Mouse (Mus musculus): ENCODE measurements around the gene Zfp523. TPM values are rescaled to one million over a fixed set of nuclear protein-coding genes. Genes with fewer than 3 reads are reported as not detected.

Zfp523 gene
- 33.6 and 40.2 TPM in 2 replicates for polyA plus RNA-seq (2016; fragmentation: Nextera tagmentation; extraction: Ambion mirVana)

DNA sequence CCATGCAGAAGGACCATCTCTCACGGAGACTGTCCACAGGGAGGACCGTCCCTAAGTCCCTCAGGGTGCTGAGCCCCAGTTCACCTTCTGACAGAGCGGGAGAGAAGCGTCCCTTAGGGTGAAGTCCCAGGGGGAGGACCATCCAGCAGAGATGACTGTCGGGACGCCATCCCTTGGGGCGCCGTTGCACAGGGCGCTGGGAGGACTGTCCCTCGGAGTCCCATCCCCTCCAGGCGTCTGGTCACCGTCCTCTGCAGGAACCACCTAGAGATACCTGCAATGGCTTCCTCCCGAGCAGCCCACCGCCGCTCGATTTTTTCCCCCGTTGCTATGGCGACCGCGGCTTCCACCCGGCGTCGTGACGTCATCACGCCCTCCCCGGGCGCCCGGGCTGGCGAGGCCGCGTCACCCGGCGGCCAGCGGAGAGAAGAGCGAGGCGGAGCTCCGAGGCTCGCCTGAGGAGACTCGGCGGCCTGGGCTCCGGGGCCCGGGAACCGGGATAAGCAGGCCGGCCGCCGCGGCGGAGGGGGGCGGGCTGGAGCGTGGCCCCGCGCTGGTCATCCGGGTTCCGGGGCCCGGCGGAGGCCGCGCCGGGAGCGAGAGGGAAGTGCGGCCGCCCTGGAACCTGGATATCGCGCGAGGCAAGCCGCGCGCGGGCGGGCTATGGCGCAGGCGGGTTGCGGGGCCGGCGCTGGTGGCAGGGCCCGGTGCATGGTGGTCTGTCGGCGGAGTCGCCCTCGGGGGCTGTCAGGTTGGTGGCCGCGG is at the start of gene Zfp523:
Gene Zfp523 (plus strand): TSS at position 355 of the 765 bp plus-strand sequence.
- no peaks in the 10 kb centered on the region for H3K27me3 ChIP-seq (ENCODE audit: low read depth, poor library complexity, severe bottlenecking)
- H3K27ac ChIP-seq: peak within 1 kb of the TSS; percentile 94
- H3K4me1 ChIP-seq: peaks cover 76% of the 10 kb centered on the region
- peak within 1 kb of the TSS; percentile 72 for H3K4me3 ChIP-seq
- no peaks in the 10 kb centered on the region for H3K9me3 ChIP-seq (replicated peaks)
- under 1% methylated on average over 74 of the region's 82 CpGs for whole genome bisulfite sequencing
- H3K36me3 ChIP-seq: peaks cover 33% of the 10 kb centered on the region
- DNase-seq (ENCODE audit: low spot score): peak; percentile 98

- DNase-seq (ENCODE audit: low spot score): no peak
- no peak overlapping the region for H3K4me3 ChIP-seq
- 92% methylated on average over 5 of the region's 5 CpGs for WGBS
- no peaks in the 10 kb centered on the region for H3K9me3 ChIP-seq (replicated peaks)
- H3K27me3 ChIP-seq (ENCODE audit: low read depth, poor library complexity, severe bottlenecking): 0 out of 2 replicates have a peak, but pooled peaks cover 3% of the 10 kb centered on the region
- no peak overlapping the region for H3K27ac ChIP-seq
- peaks cover 19% of the 10 kb centered on the region for H3K4me1 ChIP-seq
- H3K36me3 ChIP-seq: no peaks in the 10 kb centered on the region
These were observed 47.1 kb upstream of the Zfp523 start for GRCm38 (mm10) chr17:28129796-28130195.

GRCm38 (mm10) chr17:28130391-28131125 is 46.4 kb upstream of the Zfp523 start:
- WGBS: 72% methylated on average over 5 of the region's 5 CpGs

GRCm38 (mm10) chr17:28131156-28131555 is 45.8 kb upstream of the Zfp523 start:
- Histone ChIP-seq H3K36me3 (no peaks in the 10 kb centered on the region), H3K4me3 (no peak overlapping the region), H3K4me1 (peaks cover 28% of the 10 kb centered on the region), H3K9me3 (replicated peaks) (no peaks in the 10 kb centered on the region), H3K27ac (peak overlapping the region; percentile 42; the same call in 1 of the 2 replicates), H3K27me3 (ENCODE audit: low read depth, poor library complexity, severe bottlenecking) (0 out of 2 replicates have a peak, but pooled peaks cover 3% of the 10 kb centered on the region)
- no peak for DNase-seq (ENCODE audit: low spot score)

More at GRCm38 (mm10) chr17:28130391-28131125, 46.4 kb upstream of the Zfp523 start:
- Histone ChIP-seq H3K27me3 (ENCODE audit: low read depth, poor library complexity, severe bottlenecking) (0 out of 2 replicates have a peak, but pooled peaks cover 3% of the 10 kb centered on the region), H3K4me3 (no peak overlapping the region), H3K4me1 (peaks cover 24% of the 10 kb centered on the region), H3K36me3 (no peaks in the 10 kb centered on the region), H3K9me3 (replicated peaks) (no peaks in the 10 kb centered on the region), H3K27ac (no peak overlapping the region)
- DNase-seq (ENCODE audit: low spot score): no peak

DNA sequence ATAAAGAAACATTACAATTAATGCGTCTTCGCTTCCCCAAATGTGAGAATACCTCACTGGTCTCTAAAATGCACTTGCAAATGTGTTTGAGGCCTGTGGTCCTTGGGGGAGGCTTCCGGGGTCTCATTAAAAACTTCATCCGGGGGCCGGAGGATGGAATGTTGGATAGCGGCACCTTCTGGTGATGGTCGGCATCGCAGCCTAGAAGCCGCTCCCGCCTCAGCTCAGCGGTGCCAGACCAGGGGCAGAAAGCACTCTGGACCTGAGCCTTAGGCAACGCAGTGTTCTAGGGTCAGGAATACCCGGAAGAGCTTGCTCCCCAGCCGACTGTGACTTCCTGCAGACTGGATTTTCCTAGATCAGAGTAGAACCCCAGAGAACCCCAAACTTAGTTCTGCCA is 43.7 kb upstream of the Zfp523 start:
- Histone ChIP-seq H3K36me3 (no peaks in the 10 kb centered on the region), H3K4me1 (peaks cover 35% of the 10 kb centered on the region), H3K27me3 (ENCODE audit: low read depth, poor library complexity, severe bottlenecking) (0 out of 2 replicates have a peak, but pooled peaks cover 3% of the 10 kb centered on the region), H3K27ac (peak overlapping the region; percentile 21; the same call in 1 of the 2 replicates), H3K9me3 (replicated peaks) (no peaks in the 10 kb centered on the region), H3K4me3 (no peak overlapping the region)
- 8% methylated on average over 14 of the region's 14 CpGs for WGBS
- peak; percentile 86 for DNase-seq (ENCODE audit: low spot score)

GRCm38 (mm10) chr17:28135496-28135895 is 41.4 kb upstream of the Zfp523 start:
- H3K4me3 ChIP-seq: no peak overlapping the region
- H3K27me3 ChIP-seq (ENCODE audit: low read depth, poor library complexity, severe bottlenecking): peaks cover 11% of the 10 kb centered on the region; the same call in 1 of the 2 replicates
- H3K27ac ChIP-seq: no peak overlapping the region
- 0 out of 2 replicates have a peak, but pooled peaks cover 2% of the 10 kb centered on the region for H3K36me3 ChIP-seq
- H3K4me1 ChIP-seq: peaks cover 51% of the 10 kb centered on the region
- 48% methylated on average over 3 of the region's 3 CpGs for WGBS
- H3K9me3 ChIP-seq (replicated peaks): 0 out of 2 replicates have a peak, but pooled peaks cover 3% of the 10 kb centered on the region
- no peak for DNase-seq (ENCODE audit: low spot score)

- 43% methylated on average over 5 of the region's 5 CpGs for WGBS
- Histone ChIP-seq H3K4me1 (peaks cover 56% of the 10 kb centered on the region), H3K4me3 (no peak overlapping the region; the same call in 1 of the 2 replicates), H3K9me3 (replicated peaks) (0 out of 2 replicates have a peak, but pooled peaks cover 3% of the 10 kb centered on the region), H3K27ac (peak overlapping the region; percentile 66), H3K27me3 (ENCODE audit: low read depth, poor library complexity, severe bottlenecking) (peaks cover 18% of the 10 kb centered on the region; the same call in 1 of the 2 replicates), H3K36me3 (0 out of 2 replicates have a peak, but pooled peaks cover 2% of the 10 kb centered on the region)
- no peak for DNase-seq (ENCODE audit: low spot score)
These were observed 40.7 kb upstream of the Zfp523 start for GRCm38 (mm10) chr17:28136266-28136665.

GRCm38 (mm10) chr17:28138013-28138412 is 38.9 kb upstream of the Zfp523 start:
- Histone ChIP-seq H3K27me3 (ENCODE audit: low read depth, poor library complexity, severe bottlenecking) (peaks cover 18% of the 10 kb centered on the region; the same call in 1 of the 2 replicates), H3K27ac (no peak overlapping the region)
- 85% methylated on average over 8 of the region's 8 CpGs for WGBS

DNA sequence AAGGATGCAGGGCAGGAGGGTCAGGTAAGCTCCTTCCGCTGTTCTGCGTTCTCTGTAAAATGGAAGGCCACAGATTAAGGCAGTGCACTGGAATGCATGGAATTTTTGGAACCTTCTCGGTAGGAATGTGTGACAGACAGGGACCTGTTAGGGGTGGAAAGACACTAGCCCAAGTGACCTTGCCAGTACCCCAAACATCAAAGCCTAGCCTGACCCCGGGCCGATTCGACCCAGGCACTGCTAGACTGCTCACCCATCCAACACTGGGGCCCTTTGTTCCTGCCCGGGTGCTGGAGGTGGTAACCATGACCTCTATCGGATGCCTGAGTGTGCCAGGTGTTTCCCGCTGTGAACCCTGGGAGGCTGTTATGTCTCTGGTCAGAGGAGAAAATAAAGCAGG is 38.2 kb upstream of the Zfp523 start:
- no peak for DNase-seq (ENCODE audit: low spot score)
- 59% methylated on average over 9 of the region's 9 CpGs for WGBS
- peak overlapping the region; percentile 51; the same call in 1 of the 2 replicates for H3K27ac ChIP-seq
- H3K4me1 ChIP-seq: peaks cover 61% of the 10 kb centered on the region
- 0 out of 2 replicates have a peak, but pooled peaks cover 2% of the 10 kb centered on the region for H3K36me3 ChIP-seq
- peaks cover 17% of the 10 kb centered on the region; the same call in 1 of the 2 replicates for H3K27me3 ChIP-seq (ENCODE audit: low read depth, poor library complexity, severe bottlenecking)
- no peak overlapping the region for H3K4me3 ChIP-seq
- 0 out of 2 replicates have a peak, but pooled peaks cover 3% of the 10 kb centered on the region for H3K9me3 ChIP-seq (replicated peaks)

More at GRCm38 (mm10) chr17:28138013-28138412, 38.9 kb upstream of the Zfp523 start:
- no peak overlapping the region for H3K4me3 ChIP-seq
- no peak for DNase-seq (ENCODE audit: low spot score)
- peaks cover 59% of the 10 kb centered on the region for H3K4me1 ChIP-seq
- H3K9me3 ChIP-seq (replicated peaks): 0 out of 2 replicates have a peak, but pooled peaks cover 3% of the 10 kb centered on the region
- 0 out of 2 replicates have a peak, but pooled peaks cover 2% of the 10 kb centered on the region for H3K36me3 ChIP-seq

DNA sequence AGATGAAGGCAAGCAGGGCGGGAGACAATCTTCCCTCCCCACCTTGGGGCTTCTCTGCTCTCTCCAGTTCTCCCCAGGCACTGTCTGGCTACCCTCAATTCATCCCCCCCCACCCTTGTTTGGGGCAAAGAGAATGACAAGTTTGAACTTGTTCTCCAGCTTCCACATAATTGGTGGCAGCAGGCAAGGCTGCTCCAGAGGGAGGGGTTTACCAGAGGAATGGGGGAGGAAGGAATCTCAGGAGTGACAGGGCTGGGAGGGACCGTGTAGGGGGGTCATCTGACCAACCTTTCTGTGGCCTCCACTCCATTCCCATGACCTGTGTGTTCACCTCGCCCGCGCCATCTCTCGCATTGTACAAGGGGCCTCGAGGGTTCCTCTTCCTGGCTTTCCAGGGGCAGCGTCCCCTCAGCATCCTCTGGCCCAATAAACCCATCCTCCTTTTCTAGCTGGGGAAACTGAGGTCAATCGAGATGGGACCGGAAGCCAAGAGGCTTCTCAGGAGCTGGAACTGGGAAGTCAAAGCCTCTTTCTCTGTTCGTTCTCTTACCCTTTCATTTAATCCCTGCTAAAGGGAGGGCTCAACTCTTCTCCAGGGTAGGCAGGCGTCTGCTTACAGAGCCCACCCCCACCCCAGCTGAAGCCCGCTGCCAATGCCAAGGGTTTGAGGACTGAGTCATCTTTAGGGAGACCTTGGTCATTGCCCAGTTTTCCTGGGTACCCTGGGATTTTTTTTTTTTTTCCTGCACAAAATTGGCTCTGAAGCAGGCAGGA is 36.3 kb upstream of the Zfp523 start:
- peaks cover 23% of the 10 kb centered on the region; the same call in 1 of the 2 replicates for H3K27me3 ChIP-seq (ENCODE audit: low read depth, poor library complexity, severe bottlenecking)
- WGBS: 13% methylated on average over 13 of the region's 13 CpGs
- peaks cover 75% of the 10 kb centered on the region for H3K4me1 ChIP-seq
- H3K9me3 ChIP-seq (replicated peaks): 0 out of 2 replicates have a peak, but pooled peaks cover 3% of the 10 kb centered on the region
- DNase-seq (ENCODE audit: low spot score): peak; percentile 52
- 0 out of 2 replicates have a peak, but pooled peaks cover 2% of the 10 kb centered on the region for H3K36me3 ChIP-seq
- peak overlapping the region; percentile 89 for H3K4me3 ChIP-seq
- H3K27ac ChIP-seq: peak overlapping the region; percentile 97

- Histone ChIP-seq H3K9me3 (replicated peaks) (0 out of 2 replicates have a peak, but pooled peaks cover 3% of the 10 kb centered on the region), H3K27me3 (ENCODE audit: low read depth, poor library complexity, severe bottlenecking) (peaks cover 23% of the 10 kb centered on the region; the same call in 1 of the 2 replicates)
These were observed 35.7 kb upstream of the Zfp523 start for GRCm38 (mm10) chr17:28141205-28141650.

More at GRCm38 (mm10) chr17:28141205-28141650, 35.7 kb upstream of the Zfp523 start:
- WGBS: 1% methylated on average over 15 of the region's 15 CpGs
- Histone ChIP-seq H3K4me3 (peak overlapping the region; percentile 89), H3K36me3 (0 out of 2 replicates have a peak, but pooled peaks cover 2% of the 10 kb centered on the region), H3K27ac (peak overlapping the region; percentile 97), H3K4me1 (peaks cover 77% of the 10 kb centered on the region)
- no peak for DNase-seq (ENCODE audit: low spot score)

Measured in limb, embryonic 10.5 days (tissue).